Mouse (Mus musculus) heart, postnatal 0 days (tissue): ENCODE measurements around the gene Ces3b.
"Not testable (repeated sequence)": the region's sequence is repeated elsewhere in the genome, so short reads cannot be mapped to it uniquely, and the experiment has no call there.

Experiments
- CTCF ChIP-seq: IDR thresholded peaks from 2 replicates; pipeline ENCODE4 v1.5.1; 2016; ENCODE audit warnings: antibody characterized with exemption, control low read depth, low read depth
- EP300 ChIP-seq: IDR thresholded peaks from 2 replicates; pipeline ENCODE4 v1.6.1; 2016; ENCODE audit warnings: antibody characterized with exemption, low read depth

- not testable (repeated sequence) for TF ChIP-seq EP300, CTCF
Measured at GRCm38 (mm10) chr8:105067905-105068304, 15.6 kb upstream of the Ces3b start.
